Mouse (Mus musculus) liver, adult 2 months (tissue): ENCODE measurements around the gene Dnah8. TPM values are rescaled to one million over a fixed set of nuclear protein-coding genes. Genes with fewer than 3 reads are reported as not detected.

Experiments used
- DNase-seq: peaks from one replicate; pipeline ENCODE4 v3.0.0-alpha.2; 2011; ENCODE audit warnings: low read depth, low spot score; ENCODE audit errors: extremely low read depth
- H3K27ac ChIP-seq: fragments of 200-500 bp; replicated peaks from 2 replicates; pipeline ENCODE4 v1.5.1; 2012; ENCODE audit warnings: low read depth, mild to moderate bottlenecking, control low read depth, inconsistent platforms, low read length; ENCODE audit not compliant: insufficient read depth
- H3K27me3 ChIP-seq: fragments of 200-500 bp; 2 replicates; pipeline ENCODE4 v1.6.1; 2012; ENCODE audit warnings: mild to moderate bottlenecking, moderate library complexity, low read length, inconsistent platforms; ENCODE audit not compliant: control insufficient read depth, insufficient read depth
- H3K36me3 ChIP-seq: fragments of 200-500 bp; 2 replicates; pipeline ENCODE4 v1.6.1; 2012; ENCODE audit warnings: low read length, inconsistent platforms; ENCODE audit not compliant: control insufficient read depth, insufficient read depth
- H3K4me1 ChIP-seq: fragments of 200-500 bp; 2 replicates; pipeline ENCODE4 v1.6.1; 2011; ENCODE audit warnings: low read length; ENCODE audit not compliant: control insufficient read depth, insufficient read depth
- H3K4me3 ChIP-seq: fragments of 200-500 bp; 2 replicates; pipeline ENCODE4 v1.5.1; 2011; ENCODE audit warnings: low read depth, mild to moderate bottlenecking, control low read depth, low read length, moderate library complexity; ENCODE audit not compliant: insufficient read depth
- H3K79me2 ChIP-seq: fragments of 200-500 bp; 2 replicates; pipeline ENCODE4 v1.6.1; 2012; ENCODE audit warnings: inconsistent platforms, mild to moderate bottlenecking, low read length, moderate library complexity; ENCODE audit not compliant: control insufficient read depth, insufficient read depth
- H3K9ac ChIP-seq: fragments of 200-500 bp; 2 replicates; pipeline ENCODE4 v1.6.1; 2012; ENCODE audit warnings: low read depth, mild to moderate bottlenecking, control low read depth, inconsistent platforms, low read length
- CTCF ChIP-seq: fragments of 200-500 bp; IDR thresholded peaks from 2 replicates; pipeline ENCODE4 v1.5.1; 2011; ENCODE audit warnings: low read depth, low read length, control low read depth
- POLR2A ChIP-seq: fragments of 200-500 bp; IDR thresholded peaks from 2 replicates; pipeline ENCODE4 v1.6.1; 2011; ENCODE audit warnings: low read length, control low read depth; ENCODE audit not compliant: insufficient read depth; ENCODE audit errors: extremely low read depth
- WGBS: fragments of 180-500 bp; shearing (Covaris S2); methylation state at CpG from one replicate; pipeline ENCODE4 v1.1.7; 2018; 5-methylcytosine and 5-hydroxymethylcytosine counted together
- polyA plus RNA-seq: library from polyadenylated mRNA; depleted of rRNA; stranded (reverse); fragments of >200 nt; gene quantifications from 2 replicates; pipeline ENCODE4 v1.2.3, GENCODE M21; 2012
- total RNA-seq: library from RNA; depleted of rRNA; stranded (reverse); fragments of >200 nt; gene quantifications from 2 replicates; pipeline ENCODE4 v1.2.3, GENCODE M21; 2014

Gene Dnah8
- total and polyA plus RNA-seq, 2 experiments = 0.18 to 0.20 TPM

DNA sequence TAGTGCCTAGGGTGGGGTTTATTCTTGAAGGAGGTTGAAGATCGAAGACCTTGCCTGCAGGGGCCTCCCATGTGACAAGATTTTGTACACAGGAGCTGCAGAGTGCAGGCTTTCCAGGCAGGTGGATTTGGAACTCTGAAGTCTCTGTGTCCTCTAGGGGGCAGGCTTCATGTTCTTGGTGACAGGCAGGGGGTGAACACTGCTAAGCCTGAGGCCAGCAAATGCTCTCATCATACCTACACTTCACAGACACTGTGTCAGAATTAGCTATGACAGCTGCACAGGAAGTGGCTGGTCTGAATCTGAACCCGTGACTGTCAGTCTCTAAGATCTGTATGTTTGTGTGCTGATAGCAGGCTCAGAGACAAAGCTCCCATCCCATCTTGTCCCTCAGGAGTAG is 268.6 kb downstream of the Dnah8 start:
- no peaks in the 10 kb centered on the region for H3K79me2 ChIP-seq
- 36% methylated on average over 2 of the region's 2 CpGs for WGBS
- TF ChIP-seq CTCF = peak; percentile 22; the same call in 1 of the 2 replicates
- no peak for TF ChIP-seq POLR2A
- H3K9ac ChIP-seq = no peak overlapping the region
- H3K27me3 ChIP-seq = no peaks in the 10 kb centered on the region
- H3K36me3 ChIP-seq = no peaks in the 10 kb centered on the region
- no peak for DNase-seq
- no peak overlapping the region for H3K4me3 ChIP-seq
- no peaks in the 10 kb centered on the region for H3K4me1 ChIP-seq
- H3K27ac ChIP-seq = no peak overlapping the region

DNA sequence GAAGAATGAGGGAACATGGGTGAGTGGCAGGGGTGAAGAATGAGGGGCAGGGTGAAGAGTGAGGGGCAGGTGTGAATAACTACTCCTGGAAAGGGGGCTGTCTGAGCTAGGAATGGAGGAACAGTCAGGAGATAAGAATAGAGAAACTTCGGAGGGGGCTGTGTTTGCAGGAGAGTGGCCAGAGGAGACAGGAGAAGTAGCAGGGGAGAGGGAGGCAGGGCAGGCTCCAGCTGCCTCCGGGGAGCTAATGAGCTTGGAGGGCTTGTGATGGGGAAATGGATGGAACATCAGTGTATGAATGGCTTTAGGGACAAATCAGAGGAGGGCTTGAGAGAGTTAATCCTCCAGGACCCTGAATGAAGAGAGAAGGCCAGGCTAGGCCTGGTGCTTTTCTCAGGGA is 272.9 kb downstream of the Dnah8 start:
- H3K4me1 ChIP-seq = no peaks in the 10 kb centered on the region
- no peaks in the 10 kb centered on the region for H3K36me3 ChIP-seq
- no peak overlapping the region for H3K27ac ChIP-seq
- DNase-seq = no peak
- H3K79me2 ChIP-seq = no peaks in the 10 kb centered on the region
- 14% methylated on average over 2 of the region's 2 CpGs for WGBS
- H3K27me3 ChIP-seq = peaks cover 6% of the 10 kb centered on the region; the same call in 1 of the 2 replicates
- H3K9ac ChIP-seq = no peak overlapping the region
- TF ChIP-seq CTCF (no peak), POLR2A (no peak)
- H3K4me3 ChIP-seq = no peak overlapping the region

DNA sequence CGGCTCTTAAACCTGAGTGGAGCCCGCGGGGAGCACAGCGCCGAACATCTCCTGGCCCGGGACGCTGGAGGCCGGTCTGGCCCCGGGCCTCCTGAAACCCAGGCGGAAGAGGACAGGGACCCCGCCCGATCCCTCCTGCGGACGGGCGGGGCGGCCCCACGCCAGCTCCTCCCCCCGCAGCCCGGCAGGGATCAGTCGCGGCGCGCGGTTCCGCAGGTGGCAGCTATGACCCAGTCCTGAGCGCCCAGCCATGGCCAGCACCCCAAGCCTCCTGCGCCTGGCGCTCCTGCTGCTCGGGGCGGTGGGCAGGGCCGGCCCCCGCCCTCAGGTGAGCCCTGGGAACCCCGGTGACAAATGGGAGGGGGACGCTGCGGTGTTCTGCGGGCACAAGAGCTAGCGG is 277.5 kb downstream of the Dnah8 start, which contains the start of gene Glp1r:
Gene Glp1r (plus strand): TSS at position 191 of the 400 bp plus-strand sequence.
- H3K9ac ChIP-seq = no peak within 1 kb of the TSS

DNA sequence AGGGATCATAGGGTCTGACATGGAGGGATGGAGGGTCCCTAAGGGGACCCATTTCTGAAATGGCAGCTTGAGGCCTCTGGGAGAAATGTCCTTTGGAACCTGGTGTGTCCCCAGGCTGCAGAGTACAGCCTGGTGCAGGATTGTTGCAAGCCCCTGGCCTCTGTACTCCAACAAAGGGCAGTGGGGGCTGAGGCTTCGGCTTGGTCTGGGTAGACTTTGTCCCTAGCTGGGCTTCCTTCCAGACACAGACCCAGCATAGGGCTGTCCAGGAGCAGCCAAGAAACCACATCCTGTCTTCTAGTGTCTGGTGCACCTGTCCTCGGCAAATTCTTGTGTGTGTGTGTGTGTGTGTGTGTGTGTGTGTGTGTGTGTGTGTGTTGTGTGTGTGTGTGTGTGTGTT is 279.9 kb downstream of the Dnah8 start:
- 28% methylated on average over 2 of the region's 2 CpGs for WGBS
- no peaks in the 10 kb centered on the region for H3K36me3 ChIP-seq
- H3K79me2 ChIP-seq = no peaks in the 10 kb centered on the region
- TF ChIP-seq CTCF (no peak), POLR2A (no peak)
- H3K4me3 ChIP-seq = no peak overlapping the region
- DNase-seq = no peak
- no peak overlapping the region for H3K27ac ChIP-seq
- no peaks in the 10 kb centered on the region for H3K4me1 ChIP-seq
- H3K9ac ChIP-seq = no peak overlapping the region
- H3K27me3 ChIP-seq = peaks cover 6% of the 10 kb centered on the region; the same call in 1 of the 2 replicates

More for the DNA sequence above, 277.5 kb downstream of the Dnah8 start, which contains the start of gene Glp1r:
- Histone ChIP-seq H3K36me3 (no peaks in the 10 kb centered on the region), H3K79me2 (no peaks in the 10 kb centered on the region), H3K27ac (no peak within 1 kb of the TSS), H3K27me3 (peaks cover 6% of the 10 kb centered on the region; the same call in 1 of the 2 replicates), H3K4me1 (no peaks in the 10 kb centered on the region), H3K4me3 (peak within 1 kb of the TSS; percentile 17; the same call in 1 of the 2 replicates)
- WGBS = 2% methylated on average over 37 of the region's 37 CpGs
- DNase-seq = no peak
- TF ChIP-seq CTCF (no peak), POLR2A (no peak)

DNA sequence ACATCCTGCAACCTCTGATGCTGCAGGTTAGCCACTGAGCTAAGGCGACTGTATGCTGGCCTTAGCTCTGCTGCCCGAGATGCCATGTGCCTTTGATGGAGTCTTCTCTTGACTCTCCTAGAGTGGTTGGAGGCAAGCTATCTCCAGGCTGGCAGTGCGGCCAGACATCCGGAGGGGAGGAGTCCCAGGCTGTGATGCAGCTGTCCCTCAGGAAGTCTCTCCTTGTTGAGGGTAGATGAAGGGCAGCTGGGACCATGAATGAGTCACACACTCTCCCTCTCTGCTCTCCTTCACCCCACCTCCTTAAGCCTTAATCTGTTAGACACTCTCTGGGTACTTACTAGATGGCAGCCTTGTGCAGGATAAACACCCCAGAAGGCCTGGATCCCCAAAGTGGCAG is 283.4 kb downstream of the Dnah8 start:
- Histone ChIP-seq H3K9ac (no peak overlapping the region), H3K4me3 (no peak overlapping the region), H3K27ac (no peak overlapping the region), H3K27me3 (no peaks in the 10 kb centered on the region), H3K36me3 (no peaks in the 10 kb centered on the region), H3K79me2 (no peaks in the 10 kb centered on the region), H3K4me1 (no peaks in the 10 kb centered on the region)
- WGBS = 63% methylated on average over 4 of the region's 4 CpGs
- no peak for TF ChIP-seq POLR2A
- TF ChIP-seq CTCF = no peak
- no peak for DNase-seq

DNA sequence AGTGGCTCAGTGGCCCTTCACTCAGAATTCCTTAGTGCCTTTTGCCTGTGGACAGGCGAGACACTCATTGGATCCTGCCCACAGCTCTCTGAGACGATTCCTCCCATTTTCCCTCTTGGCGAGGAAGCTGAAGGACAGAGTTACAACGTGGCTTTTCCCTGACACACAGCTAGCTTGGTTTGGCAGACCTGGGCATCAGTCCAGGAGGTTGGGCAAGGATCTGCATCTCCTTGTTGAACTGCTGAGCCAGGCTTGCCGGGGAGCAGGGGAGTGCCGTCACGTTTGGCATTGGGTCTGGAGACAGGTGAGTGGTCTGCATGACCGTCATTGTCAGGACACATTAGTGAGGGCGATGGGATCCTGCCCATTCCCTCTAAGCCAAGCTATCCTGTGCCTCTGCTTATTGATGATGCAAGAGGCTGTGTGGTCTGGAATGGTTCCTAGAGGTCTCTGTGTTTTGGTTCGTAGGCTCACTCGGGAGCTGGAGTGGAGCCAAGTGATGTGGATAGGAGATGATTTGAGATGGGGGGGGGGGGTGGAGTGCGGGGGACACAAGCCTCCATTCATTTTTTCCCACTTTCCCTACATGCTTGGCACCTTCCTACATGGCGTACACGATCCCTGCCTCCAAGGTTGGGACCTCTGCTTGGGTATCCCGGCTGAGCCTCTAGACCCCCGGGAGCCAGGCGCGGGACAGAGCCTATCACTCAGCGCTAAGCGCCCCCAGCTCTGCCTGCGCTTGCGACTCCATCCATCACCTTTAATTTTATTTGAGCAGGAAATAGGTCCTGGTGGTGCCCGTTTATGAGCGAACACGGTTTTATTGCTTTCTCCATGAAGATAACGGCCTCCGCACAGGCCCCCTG is 286.9 kb downstream of the Dnah8 start:
- WGBS = 71% methylated on average over 27 of the region's 27 CpGs
- peak; percentile 3 for DNase-seq

More for the DNA sequence above, 286.9 kb downstream of the Dnah8 start:
- H3K4me1 ChIP-seq = no peaks in the 10 kb centered on the region
- H3K27ac ChIP-seq = no peak overlapping the region
- no peak overlapping the region for H3K9ac ChIP-seq
- TF ChIP-seq POLR2A (no peak), CTCF (no peak)
- H3K27me3 ChIP-seq = no peaks in the 10 kb centered on the region
- H3K79me2 ChIP-seq = no peaks in the 10 kb centered on the region
- H3K36me3 ChIP-seq = no peaks in the 10 kb centered on the region
- no peak overlapping the region for H3K4me3 ChIP-seq
